Mouse (Mus musculus) kidney, adult 2 months (tissue): Measurements from ENCODE around the gene Pacrg.

Experiments
- CTCF ChIP-seq: fragments of 200-500 bp; conservative IDR thresholded peaks from 2 replicates; pipeline ENCODE4 v1.5.1; 2011; ENCODE audit warnings: low read depth, mild to moderate bottlenecking, control low read depth, low read length, moderate library complexity, mixed read lengths; ENCODE audit not compliant: insufficient read depth, insufficient read length
- POLR2A ChIP-seq: fragments of 200-500 bp; IDR thresholded peaks from one replicate; pipeline ENCODE4 v1.6.1; 2011; ENCODE audit warnings: low read depth, low read length, control low read depth

- no peak for TF ChIP-seq CTCF
- no peak for TF ChIP-seq POLR2A
These were observed 65.6 kb downstream of the Pacrg start for GRCm38 (mm10) chr17:10774468-10774867.
